Mouse (Mus musculus): ENCODE data around the gene Pank1. TPM values are rescaled to one million over a fixed set of nuclear protein-coding genes. Genes with fewer than 3 reads are reported as not detected.

The Pank1 gene
- 6.9 TPM in 2 replicates for total RNA-seq (2012; rRNA removed)

DNA sequence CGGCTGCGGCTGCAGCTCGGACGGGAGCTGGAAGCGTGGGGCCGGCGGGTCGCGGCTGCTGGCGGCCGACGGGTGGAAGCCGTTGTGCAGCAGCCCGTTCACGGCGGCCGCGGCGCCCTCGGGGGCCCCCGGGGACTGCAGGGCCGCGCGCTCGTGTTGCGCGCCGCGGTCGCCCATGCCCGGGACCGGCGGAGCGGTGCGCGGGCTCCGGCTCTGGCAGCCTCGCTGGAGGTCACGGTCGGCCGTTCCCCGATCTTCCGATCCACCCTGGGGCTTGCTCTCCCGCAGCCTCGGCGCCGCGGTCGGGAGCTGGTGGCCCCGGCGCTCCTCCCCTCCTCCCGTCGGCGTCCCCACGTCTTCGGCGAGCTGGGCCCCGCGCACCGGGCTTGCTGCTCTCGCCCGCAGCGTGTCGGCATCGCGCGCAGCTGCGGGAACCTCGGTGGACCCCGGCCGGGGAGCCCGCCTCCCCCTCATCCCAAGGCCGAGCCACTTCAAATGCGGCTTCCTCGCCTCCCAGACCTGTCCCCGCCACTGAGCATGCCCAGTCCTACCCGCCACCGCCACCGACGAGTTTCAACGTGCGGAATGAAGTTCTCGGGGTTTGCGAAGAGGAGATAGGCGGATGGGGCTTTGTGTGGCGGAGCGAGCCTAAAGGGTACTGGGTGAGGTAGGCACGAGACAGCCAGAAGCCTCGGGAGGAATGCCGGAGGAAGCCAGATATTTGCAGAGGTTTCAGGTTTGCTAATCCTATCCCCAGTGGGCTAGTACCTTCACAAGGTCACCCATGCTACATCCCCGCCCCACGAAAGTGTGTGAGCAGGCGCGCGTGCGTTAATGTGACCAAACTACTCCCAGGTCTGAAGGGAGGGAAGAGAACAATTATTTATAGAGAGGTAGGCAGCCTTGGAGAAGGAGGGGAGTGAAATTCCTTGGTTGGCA, at the start of gene Pank1:
Pank1 (minus strand) TSS at position 853 of the 939 bp plus-strand sequence.
- in situ Hi-C loops (cut with MboI; ENCODE audit: low sequenced_read_pairs in 2 of 2, unreplicated experiment in 2 of 2): no loop called here

DNA sequence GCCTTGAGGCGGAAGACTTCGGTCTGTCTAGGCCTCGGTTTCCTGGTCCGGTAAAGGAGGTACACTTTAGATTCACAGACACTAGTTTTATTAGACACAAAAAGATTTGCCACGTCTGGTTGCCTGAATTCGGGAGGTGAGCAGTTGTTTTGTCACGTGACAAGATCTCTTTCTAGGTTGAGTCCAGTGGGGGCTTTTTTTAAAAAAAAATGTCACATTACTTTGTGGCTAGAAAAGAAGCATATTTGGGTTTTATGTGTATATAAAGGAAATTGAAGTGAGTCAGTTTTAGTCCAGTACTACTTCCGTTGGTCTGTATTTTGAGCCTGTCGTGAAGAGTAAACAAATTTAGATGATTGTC, 43.3 kb upstream of the Pank1 start:
- in situ Hi-C loops (cut with MboI; ENCODE audit: low sequenced_read_pairs in 2 of 2, unreplicated experiment in 2 of 2): no loop called here
- peak overlapping the region; percentile 85 to 99 for H3K4me3 ChIP-seq (ENCODE audit: insufficient read depth in 1 of 2, low read depth in 1 of 2, low read length in 2 of 2, poor library complexity in 1 of 2, severe bottlenecking in 1 of 2)
- no peak for DNase-seq (ENCODE audit: low read depth, low spot score)

More for the DNA sequence above, at the start of gene Pank1:
- TF ChIP-seq HCFC1 (IDR thresholded peaks at IDR 0.05; ENCODE audit: borderline replicate concordance, insufficient read depth, low read length) (no peak), MAFK (IDR thresholded peaks at IDR 0.05; ENCODE audit: insufficient read depth, low read depth, low read length) (no peak), ZC3H11A (IDR thresholded peaks at IDR 0.05; ENCODE audit: borderline replicate concordance, low read depth, low read length) (no peak)
- peaks cover 0 to 4% of the 10 kb centered on the region in 2 experiments; a peak in 1 of 4 replicates for H3K4me1 ChIP-seq (ENCODE audit: control insufficient read depth in 2 of 2, insufficient read depth in 2 of 2, low read length in 2 of 2, poor library complexity in 1 of 2)
- H3K9ac ChIP-seq (ENCODE audit: insufficient read depth, low read depth, low read length, poor library complexity, severe bottlenecking): peak within 1 kb of the TSS; percentile 86
- no peaks in the 10 kb centered on the region for H3K9me3 ChIP-seq (ENCODE audit: control insufficient read depth, insufficient read depth, low read depth, low read length)
- H3K36me3 ChIP-seq (ENCODE audit: control insufficient read depth, insufficient read depth, low read length, poor library complexity, severe bottlenecking): no peaks in the 10 kb centered on the region
- DNase-seq (ENCODE audit: low read depth, low spot score): no peak
- peak within 1 kb of the TSS; percentile 26 for H3K27ac ChIP-seq (ENCODE audit: insufficient read depth, low read depth, low read length, poor library complexity, severe bottlenecking)
- peak within 1 kb of the TSS; percentile 71 to 80 for H3K4me3 ChIP-seq (ENCODE audit: insufficient read depth in 1 of 2, low read depth in 1 of 2, low read length in 2 of 2, poor library complexity in 1 of 2, severe bottlenecking in 1 of 2)

GRCm38 (mm10) chr19:34921652-34922602, 42.7 kb upstream of the Pank1 start, which contains the start of gene Kif20b:
TSS of gene Kif20b (plus strand) at chr19:34922361.
- Histone ChIP-seq H3K36me3 (ENCODE audit: control insufficient read depth, insufficient read depth, low read length, poor library complexity, severe bottlenecking) (peaks cover 12% of the 10 kb centered on the region), H3K9me3 (ENCODE audit: control insufficient read depth, insufficient read depth, low read depth, low read length) (no peaks in the 10 kb centered on the region), H3K4me1 (ENCODE audit: control insufficient read depth in 2 of 2, insufficient read depth in 2 of 2, low read length in 2 of 2, poor library complexity in 1 of 2) (peaks cover 2 to 5% of the 10 kb centered on the region in 2 experiments; a peak in 1 of 4 replicates), H3K4me3 (ENCODE audit: insufficient read depth in 1 of 2, low read depth in 1 of 2, low read length in 2 of 2, poor library complexity in 1 of 2, severe bottlenecking in 1 of 2) (peak within 1 kb of the TSS; percentile 85 to 99), H3K27ac (ENCODE audit: insufficient read depth, low read depth, low read length, poor library complexity, severe bottlenecking) (peak within 1 kb of the TSS; percentile 79), H3K9ac (ENCODE audit: insufficient read depth, low read depth, low read length, poor library complexity, severe bottlenecking) (peak within 1 kb of the TSS; percentile 97)
- DNase-seq (ENCODE audit: low read depth, low spot score): peak; percentile 91
- TF ChIP-seq ZC3H11A (IDR thresholded peaks at IDR 0.05; ENCODE audit: borderline replicate concordance, low read depth, low read length) (no peak), HCFC1 (IDR thresholded peaks at IDR 0.05; ENCODE audit: borderline replicate concordance, insufficient read depth, low read length) (peak; percentile 45; the same call in 1 of the 2 replicates), ZNF384 (IDR thresholded peaks at IDR 0.05; ENCODE audit: low read depth, low read length) (0 out of 2 replicates have a peak, but pooled peaks have one; percentile 4)
- in situ Hi-C loops (cut with MboI; ENCODE audit: low sequenced_read_pairs in 2 of 2, unreplicated experiment in 2 of 2): no loop called here

More for the DNA sequence above, 43.3 kb upstream of the Pank1 start:
- Histone ChIP-seq H3K27ac (ENCODE audit: insufficient read depth, low read depth, low read length, poor library complexity, severe bottlenecking) (peak overlapping the region; percentile 79), H3K36me3 (ENCODE audit: control insufficient read depth, insufficient read depth, low read length, poor library complexity, severe bottlenecking) (peaks cover 12% of the 10 kb centered on the region), H3K4me1 (ENCODE audit: control insufficient read depth in 2 of 2, insufficient read depth in 2 of 2, low read length in 2 of 2, poor library complexity in 1 of 2) (peaks cover 2 to 3% of the 10 kb centered on the region in 2 experiments; a peak in 1 of 4 replicates), H3K9ac (ENCODE audit: insufficient read depth, low read depth, low read length, poor library complexity, severe bottlenecking) (peak overlapping the region; percentile 97), H3K9me3 (ENCODE audit: control insufficient read depth, insufficient read depth, low read depth, low read length) (no peaks in the 10 kb centered on the region)
- TF ChIP-seq MAFK (IDR thresholded peaks at IDR 0.05; ENCODE audit: insufficient read depth, low read depth, low read length) (no peak), CHD2 (IDR thresholded peaks at IDR 0.05; ENCODE audit: low read depth, low read length) (no peak), HCFC1 (IDR thresholded peaks at IDR 0.05; ENCODE audit: borderline replicate concordance, insufficient read depth, low read length) (no peak; the same call in 1 of the 2 replicates), ZNF384 (IDR thresholded peaks at IDR 0.05; ENCODE audit: low read depth, low read length) (no peak), ZC3H11A (IDR thresholded peaks at IDR 0.05; ENCODE audit: borderline replicate concordance, low read depth, low read length) (no peak)

- Histone ChIP-seq H3K36me3 (ENCODE audit: control insufficient read depth, insufficient read depth, low read length, poor library complexity, severe bottlenecking) (peaks cover 10% of the 10 kb centered on the region), H3K4me3 (ENCODE audit: insufficient read depth in 1 of 2, low read depth in 1 of 2, low read length in 2 of 2, poor library complexity in 1 of 2, severe bottlenecking in 1 of 2) (peak overlapping the region; percentile 85 to 99; a peak in 3 of 4 replicates), H3K27ac (ENCODE audit: insufficient read depth, low read depth, low read length, poor library complexity, severe bottlenecking) (no peak overlapping the region), H3K4me1 (ENCODE audit: control insufficient read depth in 2 of 2, insufficient read depth in 2 of 2, low read length in 2 of 2, poor library complexity in 1 of 2) (peaks cover 2 to 5% of the 10 kb centered on the region in 2 experiments; a peak in 1 of 4 replicates), H3K9ac (ENCODE audit: insufficient read depth, low read depth, low read length, poor library complexity, severe bottlenecking) (peak overlapping the region; percentile 86; the same call in 1 of the 2 replicates), H3K9me3 (ENCODE audit: control insufficient read depth, insufficient read depth, low read depth, low read length) (no peaks in the 10 kb centered on the region)
- no peak for TF ChIP-seq ZC3H11A (IDR thresholded peaks at IDR 0.05; ENCODE audit: borderline replicate concordance, low read depth, low read length)
- TF ChIP-seq ZNF384 (IDR thresholded peaks at IDR 0.05; ENCODE audit: low read depth, low read length): no peak
- TF ChIP-seq CHD2 (IDR thresholded peaks at IDR 0.05; ENCODE audit: low read depth, low read length): no peak
- no peak for TF ChIP-seq HCFC1 (IDR thresholded peaks at IDR 0.05; ENCODE audit: borderline replicate concordance, insufficient read depth, low read length)
- TF ChIP-seq MAFK (IDR thresholded peaks at IDR 0.05; ENCODE audit: insufficient read depth, low read depth, low read length): no peak
- in situ Hi-C loops (cut with MboI; ENCODE audit: low sequenced_read_pairs in 2 of 2, unreplicated experiment in 2 of 2): no loop called here
- DNase-seq (ENCODE audit: low read depth, low spot score): no peak
Observed at GRCm38 (mm10) chr19:34921253-34921651, 42.0 kb upstream of the Pank1 start.
